Mouse (Mus musculus): ENCODE measurements around the gene Olfr711. TPM values are rescaled to one million over a fixed set of nuclear protein-coding genes. Genes with fewer than 3 reads are reported as not detected.
"Not testable (repeated sequence)": the region's sequence is repeated elsewhere in the genome, so short reads cannot be mapped to it uniquely, and the experiment has no call there.

The Olfr711 gene
- not detected in 2 replicates for polyA plus RNA-seq (2015; fragmentation: Nextera tagmentation; extraction: Ambion mirVana)

DNA sequence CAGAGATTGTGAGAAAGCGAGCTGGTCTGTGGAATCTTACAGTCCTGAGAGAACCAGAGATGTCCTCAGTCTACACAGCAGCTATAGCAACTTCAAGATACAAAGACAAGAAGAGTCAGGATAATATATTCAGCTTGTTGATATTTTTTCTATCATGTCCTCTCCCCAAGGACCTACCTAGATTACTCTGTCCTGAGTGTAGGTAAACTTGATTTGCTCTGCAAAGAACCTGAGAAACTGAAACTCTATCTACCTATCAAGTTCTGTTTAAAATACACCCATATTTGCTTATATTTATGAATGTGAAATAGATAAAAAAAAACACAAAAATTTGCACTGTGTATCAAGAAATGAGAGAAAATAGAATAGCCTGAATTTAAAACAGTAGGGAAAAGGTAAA lies at the start of gene Olfr711:
Gene Olfr711, minus strand, starts transcription at position 101 of the 400 bp plus-strand sequence.
- Histone ChIP-seq H3K9ac (replicated peaks) (no peak within 1 kb of the TSS), H3K36me3 (replicated peaks; ENCODE audit: insufficient read depth, low read length) (no peaks in the 10 kb centered on the region), H3K27ac (ENCODE audit: low read depth) (no peak within 1 kb of the TSS), H3K4me1 (ENCODE audit: insufficient read depth) (no peaks in the 10 kb centered on the region), H3K4me2 (ENCODE audit: low read depth, low read length) (no peak within 1 kb of the TSS), H3K27me3 (ENCODE audit: insufficient read depth, low read length) (no peaks in the 10 kb centered on the region), H3K4me3 (ENCODE audit: low read depth, low read length) (no peak within 1 kb of the TSS), H3K9me3 (ENCODE audit: low read length) (0 out of 2 replicates have a peak, but pooled peaks cover 2% of the 10 kb centered on the region)
- DNase-seq (no peak), ATAC-seq (no peak)
- WGBS (ENCODE audit: insufficient replicate concordance) = 55% methylated on average over 1 of the region's 1 CpGs
- TF ChIP-seq CTCF (IDR thresholded peaks at IDR 0.05; ENCODE audit: low read depth) (no peak), EP300 (IDR thresholded peaks at IDR 0.05; ENCODE audit: low read depth) (no peak)

DNA sequence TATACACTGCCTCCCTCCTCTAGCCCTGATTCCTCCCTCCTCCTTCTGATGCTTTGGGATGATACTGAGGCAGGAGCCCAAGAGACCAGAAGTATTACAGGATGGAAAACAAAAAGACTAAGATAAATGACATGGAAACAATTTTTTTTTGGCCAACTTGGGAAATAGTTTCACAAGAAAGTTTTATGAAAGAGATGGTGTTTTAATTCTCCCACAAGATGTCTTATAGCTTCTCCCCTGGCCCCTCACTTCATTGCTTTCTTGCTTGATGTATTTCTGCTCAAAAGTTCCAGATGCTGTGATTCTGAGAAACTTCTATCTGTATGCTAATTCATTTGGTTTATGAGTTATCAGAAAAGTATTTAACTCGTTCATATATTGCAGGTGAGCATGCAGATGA lies 30.7 kb upstream of the Olfr711 start, which contains the start of gene Olfr2:
Gene Olfr2, minus strand, starts transcription at position 101 of the 400 bp plus-strand sequence.
- WGBS (ENCODE audit: insufficient replicate concordance) = 33% methylated on average over 1 of the region's 1 CpGs
- ATAC-seq = no peak
- no peak for TF ChIP-seq CTCF (IDR thresholded peaks at IDR 0.05; ENCODE audit: low read depth)
- no peak for TF ChIP-seq EP300 (IDR thresholded peaks at IDR 0.05; ENCODE audit: low read depth)

DNA sequence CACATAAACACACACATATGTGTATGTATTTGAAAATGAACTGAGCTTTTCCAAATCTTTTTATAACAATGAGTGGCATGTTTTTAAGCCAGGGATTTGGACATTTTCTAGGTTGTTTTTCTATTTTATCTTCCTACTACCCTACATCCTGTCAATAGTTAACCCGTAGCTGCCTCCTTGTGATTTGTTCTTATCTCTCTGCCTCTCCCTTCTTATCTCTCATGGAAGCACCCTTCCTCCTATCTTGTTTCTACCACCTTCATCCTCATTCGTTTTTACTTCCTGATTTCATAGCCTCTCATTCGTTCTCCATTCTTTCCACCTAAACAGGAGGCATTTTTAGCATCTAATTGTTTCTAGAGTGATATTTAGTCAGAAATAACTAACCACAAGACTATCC lies 28.9 kb upstream of the Olfr711 start:
- WGBS (ENCODE audit: insufficient replicate concordance) = 17% methylated on average over 3 of the region's 3 CpGs
- H3K27me3 ChIP-seq (ENCODE audit: insufficient read depth, low read length) = no peaks in the 10 kb centered on the region
- no peaks in the 10 kb centered on the region for H3K4me1 ChIP-seq (ENCODE audit: insufficient read depth)
- no peak overlapping the region for H3K9ac ChIP-seq (replicated peaks)
- no peak overlapping the region for H3K27ac ChIP-seq (ENCODE audit: low read depth)
- H3K4me3 ChIP-seq (ENCODE audit: low read depth, low read length) = no peak overlapping the region
- ATAC-seq (no peak), DNase-seq (no peak)
- no peaks in the 10 kb centered on the region for H3K36me3 ChIP-seq (replicated peaks; ENCODE audit: insufficient read depth, low read length)
- TF ChIP-seq EP300 (IDR thresholded peaks at IDR 0.05; ENCODE audit: low read depth) (no peak), CTCF (IDR thresholded peaks at IDR 0.05; ENCODE audit: low read depth) (no peak)
- H3K4me2 ChIP-seq (ENCODE audit: low read depth, low read length) = no peak overlapping the region
- no peaks in the 10 kb centered on the region for H3K9me3 ChIP-seq (ENCODE audit: low read length)

More for the DNA sequence above, 30.7 kb upstream of the Olfr711 start, which contains the start of gene Olfr2:
- H3K27ac ChIP-seq (ENCODE audit: low read depth) = no peak within 1 kb of the TSS
- no peak within 1 kb of the TSS for H3K9ac ChIP-seq (replicated peaks)
- H3K4me1 ChIP-seq (ENCODE audit: insufficient read depth) = no peaks in the 10 kb centered on the region
- no peak within 1 kb of the TSS for H3K4me3 ChIP-seq (ENCODE audit: low read depth, low read length)
- no peak within 1 kb of the TSS for H3K4me2 ChIP-seq (ENCODE audit: low read depth, low read length)
- H3K36me3 ChIP-seq (replicated peaks; ENCODE audit: insufficient read depth, low read length) = no peaks in the 10 kb centered on the region
- no peak for DNase-seq
- no peaks in the 10 kb centered on the region for H3K27me3 ChIP-seq (ENCODE audit: insufficient read depth, low read length)
- H3K9me3 ChIP-seq (ENCODE audit: low read length) = no peaks in the 10 kb centered on the region

DNA sequence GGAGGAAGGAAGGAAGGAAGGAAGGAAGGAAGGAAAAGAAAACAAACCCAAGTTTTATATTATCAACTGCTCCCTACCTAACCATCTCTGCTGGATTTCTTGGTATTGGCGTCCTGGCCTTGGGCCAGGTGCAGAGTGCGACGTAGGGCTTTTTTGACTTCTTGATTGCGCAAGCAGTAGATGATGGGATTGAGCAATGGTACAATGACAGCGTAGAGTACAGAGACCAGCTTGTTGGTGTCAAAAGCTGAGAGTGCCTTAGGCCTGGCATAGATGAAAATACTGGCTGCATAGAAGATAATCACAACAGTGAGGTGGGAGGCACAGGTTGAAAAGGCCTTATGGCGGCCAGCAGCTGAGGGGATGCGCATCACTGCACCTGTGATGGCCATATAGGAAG lies 25.5 kb upstream of the Olfr711 start:
- no peak overlapping the region for H3K27ac ChIP-seq (ENCODE audit: low read depth)
- no peak for TF ChIP-seq EP300 (IDR thresholded peaks at IDR 0.05; ENCODE audit: low read depth)
- no peak for TF ChIP-seq CTCF (IDR thresholded peaks at IDR 0.05; ENCODE audit: low read depth)
- H3K4me3 ChIP-seq (ENCODE audit: low read depth, low read length) = no peak overlapping the region
- no peak overlapping the region for H3K9ac ChIP-seq (replicated peaks)
- no peaks in the 10 kb centered on the region for H3K27me3 ChIP-seq (ENCODE audit: insufficient read depth, low read length)
- 67% methylated on average over 7 of the region's 7 CpGs for WGBS (ENCODE audit: insufficient replicate concordance)
- H3K36me3 ChIP-seq (replicated peaks; ENCODE audit: insufficient read depth, low read length) = no peaks in the 10 kb centered on the region
- no peaks in the 10 kb centered on the region for H3K4me1 ChIP-seq (ENCODE audit: insufficient read depth)
- no peak overlapping the region for H3K4me2 ChIP-seq (ENCODE audit: low read depth, low read length)
- ATAC-seq (no peak), DNase-seq (no peak)
- H3K9me3 ChIP-seq (ENCODE audit: low read length) = no peaks in the 10 kb centered on the region

DNA sequence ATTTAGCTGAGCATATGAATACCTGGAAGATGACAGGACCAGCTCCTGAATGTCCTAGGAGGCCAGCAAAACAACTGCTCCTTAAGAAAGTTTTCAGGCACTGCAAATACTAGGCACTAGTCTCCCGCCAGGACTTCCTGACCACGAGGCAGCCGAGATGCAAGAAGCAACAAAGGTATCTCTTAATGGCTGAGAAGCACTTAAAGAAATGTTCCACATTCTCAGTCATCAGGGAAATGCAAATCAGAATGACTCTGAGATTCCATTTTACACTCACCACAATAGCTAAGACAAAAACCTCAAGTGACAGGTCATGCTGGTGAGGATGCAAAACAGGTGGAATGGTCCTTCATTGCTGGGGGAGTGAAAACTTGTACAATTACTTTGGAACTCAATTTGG lies 10.0 kb upstream of the Olfr711 start:
- H3K9me3 ChIP-seq (ENCODE audit: low read length) = no peaks in the 10 kb centered on the region
- no peak overlapping the region for H3K4me3 ChIP-seq (ENCODE audit: low read depth, low read length)
- H3K36me3 ChIP-seq (replicated peaks; ENCODE audit: insufficient read depth, low read length) = no peaks in the 10 kb centered on the region
- DNase-seq (no peak), ATAC-seq (no peak)
- no peaks in the 10 kb centered on the region for H3K4me1 ChIP-seq (ENCODE audit: insufficient read depth)
- H3K27me3 ChIP-seq (ENCODE audit: insufficient read depth, low read length) = no peaks in the 10 kb centered on the region
- WGBS (ENCODE audit: insufficient replicate concordance) = 81% methylated on average over 3 of the region's 3 CpGs
- H3K27ac ChIP-seq (ENCODE audit: low read depth) = no peak overlapping the region
- no peak overlapping the region for H3K9ac ChIP-seq (replicated peaks)
- TF ChIP-seq CTCF (IDR thresholded peaks at IDR 0.05; ENCODE audit: low read depth) = no peak
- no peak overlapping the region for H3K4me2 ChIP-seq (ENCODE audit: low read depth, low read length)

DNA sequence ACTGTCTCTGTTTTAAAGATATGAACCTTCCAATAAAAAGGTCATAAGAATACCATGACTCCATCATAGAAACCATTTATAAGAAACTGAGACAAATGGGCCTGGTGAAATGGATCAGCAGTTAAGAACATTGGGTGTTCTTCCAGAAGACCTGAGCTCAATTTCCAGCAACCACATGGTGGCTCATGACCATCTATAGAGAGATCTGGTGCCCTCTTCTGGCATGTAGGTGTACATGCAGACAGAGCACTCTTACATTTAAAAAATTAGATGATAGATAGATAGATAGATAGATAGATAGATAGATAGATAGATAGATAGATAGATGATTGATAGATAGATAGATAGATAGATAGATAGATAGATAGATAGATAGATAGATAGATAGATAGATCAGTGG lies 7.8 kb downstream of the Olfr711 start:
- not testable (repeated sequence) for DNase-seq; H3K4me1 ChIP-seq (ENCODE audit: insufficient read depth); ATAC-seq; H3K4me2 ChIP-seq (ENCODE audit: low read depth, low read length); H3K9me3 ChIP-seq (ENCODE audit: low read length); H3K9ac ChIP-seq (replicated peaks); H3K36me3 ChIP-seq (replicated peaks; ENCODE audit: insufficient read depth, low read length); H3K4me3 ChIP-seq (ENCODE audit: low read depth, low read length); H3K27me3 ChIP-seq (ENCODE audit: insufficient read depth, low read length); H3K27ac ChIP-seq (ENCODE audit: low read depth)
- TF ChIP-seq CTCF (IDR thresholded peaks at IDR 0.05; ENCODE audit: low read depth) = peak; percentile 48

DNA sequence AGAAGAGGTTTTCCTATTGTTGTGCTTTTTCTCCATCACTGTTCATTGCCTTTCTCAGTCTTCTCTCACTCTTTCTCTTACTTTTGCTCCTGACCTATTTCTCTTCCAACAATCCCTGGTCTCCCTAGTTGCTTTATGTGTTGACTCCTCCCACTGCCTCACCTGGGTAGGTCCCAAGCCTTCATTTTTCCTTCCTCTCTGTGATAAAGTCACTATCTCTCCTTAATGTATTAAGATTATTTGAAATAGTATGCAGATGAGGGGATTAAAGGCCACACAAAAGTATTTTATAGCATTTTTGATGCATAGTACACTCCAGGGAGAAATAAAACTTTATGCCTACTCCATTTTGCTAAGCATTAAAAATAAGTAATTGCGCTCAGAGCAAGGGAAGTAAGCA lies 11.4 kb downstream of the Olfr711 start, which contains the start of gene Olfr6:
Gene Olfr6, minus strand, starts transcription at position 101 of the 400 bp plus-strand sequence.
- H3K4me3 ChIP-seq (ENCODE audit: low read depth, low read length) = no peak within 1 kb of the TSS
- H3K27ac ChIP-seq (ENCODE audit: low read depth) = no peak within 1 kb of the TSS
- no peak for DNase-seq
- H3K4me1 ChIP-seq (ENCODE audit: insufficient read depth) = no peaks in the 10 kb centered on the region
- H3K4me2 ChIP-seq (ENCODE audit: low read depth, low read length) = no peak within 1 kb of the TSS
- TF ChIP-seq EP300 (IDR thresholded peaks at IDR 0.05; ENCODE audit: low read depth) = no peak
- H3K9ac ChIP-seq (replicated peaks) = no peak within 1 kb of the TSS
- H3K9me3 ChIP-seq (ENCODE audit: low read length) = no peaks in the 10 kb centered on the region
- no peaks in the 10 kb centered on the region for H3K36me3 ChIP-seq (replicated peaks; ENCODE audit: insufficient read depth, low read length)
- H3K27me3 ChIP-seq (ENCODE audit: insufficient read depth, low read length) = no peaks in the 10 kb centered on the region
- 72% methylated on average over 1 of the region's 1 CpGs for WGBS (ENCODE audit: insufficient replicate concordance)
- no peak for ATAC-seq
